Mouse (Mus musculus) urinary bladder, postnatal 36 days (tissue): Measurements from ENCODE around the gene Pou2f1.
A peak's percentile ranks its signal among the peaks of the same experiment; 100 is the strongest.
"Not testable (repeated sequence)": the region's sequence is repeated elsewhere in the genome, so short reads cannot be mapped to it uniquely, and the experiment has no call there.

Experiments used
- DNase-seq, 2 experiments: peaks; one replicate each; pipeline ENCODE4 v3.0.0; 2022; ENCODE audit warnings: low spot score in 2 of 2, mixed read lengths in 1 of 2

The Pou2f1 gene

GRCm38 (mm10) chr1:166003181-166004022, 924 bp upstream of the Pou2f1 start:
- peak; percentile 92 to 94 for DNase-seq

GRCm38 (mm10) chr1:166001904-166002489, 481 bp downstream of the Pou2f1 start:
- peak in 1 of 2 experiments; percentile 7 for DNase-seq

GRCm38 (mm10) chr1:166001121-166001903, 1.2 kb downstream of the Pou2f1 start:
- peak; percentile 32 to 36 for DNase-seq

GRCm38 (mm10) chr1:166000601-166001120, 1.8 kb downstream of the Pou2f1 start:
- peak in 1 of 2 experiments; percentile 21 for DNase-seq

- no peak for DNase-seq
Measured at GRCm38 (mm10) chr1:165999709-166000108, 2.8 kb downstream of the Pou2f1 start.

- no peak for DNase-seq
Measured at GRCm38 (mm10) chr1:165995661-165996055, 6.8 kb downstream of the Pou2f1 start.

GRCm38 (mm10) chr1:165995011-165995660, 7.3 kb downstream of the Pou2f1 start:
- not testable (repeated sequence) for DNase-seq

- DNase-seq = no peak
Measured at GRCm38 (mm10) chr1:165994279-165994678, 8.2 kb downstream of the Pou2f1 start.

GRCm38 (mm10) chr1:165993270-165994156, 9.0 kb downstream of the Pou2f1 start:
- no peak for DNase-seq

- DNase-seq = no peak
Measured at GRCm38 (mm10) chr1:165988536-165988935, 13.9 kb downstream of the Pou2f1 start.

- DNase-seq = no peak
Measured at GRCm38 (mm10) chr1:165988072-165988471, 14.4 kb downstream of the Pou2f1 start.

- no peak for DNase-seq
Measured at GRCm38 (mm10) chr1:165985743-165986360, 16.6 kb downstream of the Pou2f1 start.

GRCm38 (mm10) chr1:165985186-165985585, 17.3 kb downstream of the Pou2f1 start:
- DNase-seq = no peak

GRCm38 (mm10) chr1:165976672-165977448, 25.6 kb downstream of the Pou2f1 start:
- DNase-seq = no peak

GRCm38 (mm10) chr1:165969001-165969690, 33.3 kb downstream of the Pou2f1 start:
- DNase-seq = no peak

- DNase-seq = peak; percentile 35
Measured at GRCm38 (mm10) chr1:165967027-165967654, 35.3 kb downstream of the Pou2f1 start.

- DNase-seq = no peak
Measured at GRCm38 (mm10) chr1:165966156-165966914, 36.1 kb downstream of the Pou2f1 start.
